Mouse (Mus musculus) kidney, postnatal 0 days (tissue): ENCODE data around the gene Snap23. TPM values are rescaled to one million over a fixed set of nuclear protein-coding genes. Genes with fewer than 3 reads are reported as not detected.

ENCODE experiments used
- ATAC-seq: fragments of 200-750 bp; cut with Nextera tagmentation; replicated peaks from 2 replicates; pipeline ENCODE4 v1.8.0; 2017; ENCODE audit warnings: low read depth, moderate number of reproducible peaks, moderate TSS enrichment, moderate library complexity; ENCODE audit not compliant: low FRiP score
- DNase-seq: peaks from one replicate; pipeline ENCODE4 v3.0.0-alpha.2; 2016; ENCODE audit warnings: low spot score
- H3K27ac ChIP-seq: fragments of 300-500 bp; sonication (generic); 2 replicates; pipeline ENCODE4 v1.5.1; 2014; ENCODE audit warnings: mild to moderate bottlenecking
- H3K27me3 ChIP-seq: fragments of 300-500 bp; sonication (generic); 2 replicates; pipeline ENCODE4 v1.6.1; 2014; ENCODE audit warnings: low read length, mixed read lengths; ENCODE audit not compliant: insufficient read depth
- H3K36me3 ChIP-seq: fragments of 300-500 bp; sonication (generic); 2 replicates; pipeline ENCODE4 v1.6.1; 2014; ENCODE audit warnings: low read length, mixed read lengths; ENCODE audit not compliant: insufficient read depth
- H3K4me1 ChIP-seq: fragments of 300-500 bp; sonication (generic); replicated peaks from 2 replicates; pipeline ENCODE4 v1.6.1; 2014; ENCODE audit warnings: antibody characterized with exemption, low read length, mixed read lengths; ENCODE audit not compliant: insufficient read depth
- H3K4me2 ChIP-seq: fragments of 300-500 bp; sonication (generic); 2 replicates; pipeline ENCODE4 v1.6.1; 2014; ENCODE audit warnings: mild to moderate bottlenecking, low read length, moderate library complexity, mixed read lengths
- H3K4me3 ChIP-seq: fragments of 300-500 bp; sonication (generic); replicated peaks from 2 replicates; pipeline ENCODE4 v1.5.1; 2014; ENCODE audit warnings: low read depth, low read length
- H3K9ac ChIP-seq: fragments of 300-500 bp; sonication (generic); 2 replicates; pipeline ENCODE4 v1.6.1; 2014; ENCODE audit warnings: low read depth, low read length
- H3K9me3 ChIP-seq: fragments of 300-500 bp; sonication (generic); replicated peaks from 2 replicates; pipeline ENCODE4 v1.6.1; 2016; ENCODE audit warnings: low read length, inconsistent platforms, mixed read lengths
- CTCF ChIP-seq: IDR thresholded peaks from 2 replicates; pipeline ENCODE4 v1.5.1; 2016; ENCODE audit warnings: antibody characterized with exemption, low read depth, mild to moderate bottlenecking, moderate library complexity
- WGBS: fragments of 180-500 bp; shearing (Covaris S2); extraction: QIAGEN DNeasy Blood & Tissue Kit; methylation state at CpG from one replicate; pipeline ENCODE4 v1.1.7; 2014; 5-methylcytosine and 5-hydroxymethylcytosine counted together
- polyA plus RNA-seq: library from polyadenylated mRNA; unstranded; fragments of >200 nt; fragmentation: Nextera tagmentation; extraction: Ambion mirVana; gene quantifications from 2 replicates; pipeline ENCODE4 v1.2.1, GENCODE M21; 2015

The Snap23 gene
- polyA plus RNA-seq, 1 experiment from 2014 or later: 36.3 TPM

DNA sequence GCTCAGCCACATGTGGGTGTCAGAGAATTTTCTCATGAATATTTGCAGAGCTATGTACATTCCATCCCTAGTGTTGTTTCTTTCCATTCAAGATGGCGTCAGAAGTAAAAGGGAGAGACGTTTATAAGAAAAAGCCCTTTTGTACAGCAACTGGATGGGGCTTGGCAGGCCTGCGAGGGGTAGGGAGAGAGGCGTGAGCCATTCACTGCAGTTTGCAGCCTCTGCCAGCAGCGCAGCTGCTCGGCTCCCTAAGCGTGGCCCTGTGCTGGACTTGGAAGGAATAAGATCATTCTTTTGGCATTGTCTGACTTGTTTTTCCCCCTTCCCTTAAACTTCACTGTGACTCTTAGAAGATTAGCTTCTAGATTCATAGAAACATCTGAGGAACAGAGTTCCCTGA lies 76.4 kb downstream of the Snap23 start:
- Histone ChIP-seq H3K27me3 (no peaks in the 10 kb centered on the region), H3K36me3 (no peaks in the 10 kb centered on the region), H3K4me3 (no peak overlapping the region), H3K27ac (0 out of 2 replicates have a peak overlapping the region, but pooled peaks have one; percentile 1), H3K9ac (no peak overlapping the region), H3K4me1 (no peaks in the 10 kb centered on the region), H3K4me2 (no peak overlapping the region), H3K9me3 (no peaks in the 10 kb centered on the region)
- 66% methylated on average over 7 of the region's 7 CpGs for WGBS
- ATAC-seq: no peak
- TF ChIP-seq CTCF: no peak
- DNase-seq: peak; percentile 51

DNA sequence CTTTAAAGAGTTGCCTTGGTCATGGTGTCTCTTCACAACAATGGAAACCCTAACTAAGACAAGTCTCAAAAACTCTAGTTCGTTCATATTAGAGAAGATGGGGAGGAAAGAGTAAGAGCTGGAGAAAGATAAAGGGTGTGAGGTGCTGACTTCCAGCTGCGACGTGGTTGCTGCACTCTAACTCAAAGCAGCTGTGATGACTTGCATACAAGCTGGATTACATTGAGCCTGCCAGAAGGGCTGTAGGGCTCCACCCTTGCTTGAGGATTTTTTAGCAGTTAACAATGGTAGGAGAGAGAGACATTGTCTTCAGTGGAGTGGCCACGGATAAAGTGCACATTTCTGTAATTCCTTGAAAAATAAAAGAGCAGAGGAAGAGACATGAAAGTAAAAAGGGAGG lies 79.3 kb downstream of the Snap23 start:
- Histone ChIP-seq H3K9ac (no peak overlapping the region), H3K4me2 (no peak overlapping the region), H3K4me1 (no peaks in the 10 kb centered on the region), H3K27me3 (no peaks in the 10 kb centered on the region), H3K27ac (no peak overlapping the region), H3K4me3 (no peak overlapping the region), H3K36me3 (no peaks in the 10 kb centered on the region), H3K9me3 (no peaks in the 10 kb centered on the region)
- ATAC-seq (no peak), DNase-seq (no peak)
- WGBS: 67% methylated on average over 4 of the region's 4 CpGs
- TF ChIP-seq CTCF: no peak

Other genes with a start within 250 kb of the Snap23 start
- gene Vps39, start 214.5 kb upstream of the Snap23 start, polyA plus RNA-seq: 13.9 and 15.2 TPM in 2 replicates
- 13.5 and 13.7 TPM in 2 replicates for gene Ganc, start 163.8 kb upstream of the Snap23 start, polyA plus RNA-seq
- gene Tmem87a, start 163.6 kb upstream of the Snap23 start, polyA plus RNA-seq: 10.4 and 12.0 TPM in 2 replicates
- 1.6 and 2.0 TPM in 2 replicates for gene Capn3, start 111.7 kb upstream of the Snap23 start, polyA plus RNA-seq
- 32.5 and 36.5 TPM in 2 replicates for gene Zfp106, start 3.8 kb upstream of the Snap23 start, polyA plus RNA-seq
- 14.1 and 18.4 TPM in 2 replicates for gene Haus2, start 41.7 kb downstream of the Snap23 start, polyA plus RNA-seq
- gene Lrrc57, start 41.8 kb downstream of the Snap23 start, polyA plus RNA-seq: 19.2 and 20.8 TPM in 2 replicates
- 4.3 and 4.5 TPM in 2 replicates for gene Stard9, start 61.5 kb downstream of the Snap23 start, polyA plus RNA-seq